8 mouse cellular contexts compared by ENCODE assay signal in genomic region chr4:43492821-43493185, GRCm38 (mm10). TPM values are rescaled to one million over a fixed set of nuclear protein-coding genes. Genes with fewer than 3 reads are reported as not detected.
A peak's percentile ranks its signal among the peaks of the same experiment; 100 is the strongest.
DNase-seq lines count a peak whose midpoint lies in the region; ATAC-seq lines count a peak whose summit lies in the region.

Gene Ccdc107, plus strand, starts transcription at chr4:43492900.

- peak; percentile 98 for ATAC-seq in forebrain, embryonic 14.5 days
- peak; percentile 97 for ATAC-seq in neural tube, embryonic 15.5 days (ENCODE audit: low FRiP score)

- H3K9me3 ChIP-seq in forebrain, embryonic 14.5 days (replicated peaks; ENCODE audit: control insufficient read depth, low read length) = no peaks in the 10 kb centered on the region
- H3K9me3 ChIP-seq in neural tube, embryonic 15.5 days (replicated peaks) = no peaks in the 10 kb centered on the region

- peak within 1 kb of the TSS; percentile 91 for H3K27ac ChIP-seq in forebrain, embryonic 14.5 days (ENCODE audit: low read depth, low read length)
- peak within 1 kb of the TSS; percentile 88 for H3K27ac ChIP-seq in neural tube, embryonic 15.5 days (replicated peaks)

- peaks cover 9% of the 10 kb centered on the region; the same call in 1 of the 2 replicates for H3K4me1 ChIP-seq in forebrain, embryonic 14.5 days (ENCODE audit: control insufficient read depth, insufficient read depth, low read length)
- H3K4me1 ChIP-seq in neural tube, embryonic 15.5 days = peaks cover 16% of the 10 kb centered on the region

- DNase-seq in ES-CJ7 (ENCODE audit: low read depth, low spot score) = peak; percentile 99
- peak; percentile 95 for DNase-seq in cerebellum, adult 11 months
- peak; percentile 99 for DNase-seq in forebrain, embryonic 14.5 days (ENCODE audit: low spot score)
- peak; percentile 87 to 92 for DNase-seq in heart, postnatal 14 days
- peak; percentile 95 for DNase-seq in layer of hippocampus, adult 11-12 months (ENCODE audit: low spot score)
- DNase-seq in lung, adult 18-20 months = peak; percentile 95 to 96
- peak; percentile 96 for DNase-seq in testis, postnatal 14 days (ENCODE audit: low spot score)

- H3K4me2 ChIP-seq in forebrain, embryonic 14.5 days (ENCODE audit: low read length) = peak within 1 kb of the TSS; percentile 69
- peak within 1 kb of the TSS; percentile 62 for H3K4me2 ChIP-seq in neural tube, embryonic 15.5 days

- no peaks in the 10 kb centered on the region for H3K27me3 ChIP-seq in forebrain, embryonic 14.5 days (replicated peaks; ENCODE audit: control insufficient read depth, insufficient read depth, low read length)
- H3K27me3 ChIP-seq in neural tube, embryonic 15.5 days (replicated peaks) = no peaks in the 10 kb centered on the region

- WGBS in forebrain, embryonic 14.5 days = 0% methylated on average over 25 of the region's 25 CpGs
- WGBS in neural tube, embryonic 15.5 days = under 1% methylated on average over 25 of the region's 25 CpGs

- H3K4me3 ChIP-seq in forebrain, embryonic 14.5 days (ENCODE audit: low read depth, low read length) = peak within 1 kb of the TSS; percentile 75
- H3K4me3 ChIP-seq in neural tube, embryonic 15.5 days (replicated peaks) = peak within 1 kb of the TSS; percentile 56

- peaks cover 13% of the 10 kb centered on the region for H3K36me3 ChIP-seq in forebrain, embryonic 14.5 days (ENCODE audit: control insufficient read depth, insufficient read depth, low read length)
- no peaks in the 10 kb centered on the region for H3K36me3 ChIP-seq in neural tube, embryonic 15.5 days

- intact Hi-C loops in heart, postnatal 14 days (cut with DNase I) = no loop called here

- H3K9ac ChIP-seq in forebrain, embryonic 14.5 days (ENCODE audit: low read length) = peak within 1 kb of the TSS; percentile 84
- H3K9ac ChIP-seq in neural tube, embryonic 15.5 days (replicated peaks) = peak within 1 kb of the TSS; percentile 70

RNA-seq across cellular contexts. Expression of gene Ccdc107, which starts in this region (rescaled TPM):
- 68.7 and 69.1 TPM in 2 replicates for polyA plus RNA-seq in forebrain, embryonic 14.5 days (2014; fragmentation: Nextera tagmentation; extraction: Ambion mirVana)
- 10 to 100 TPM; 25.9 to 27.1 TPM for total RNA-seq in heart, postnatal 14 days (2021)
- 88.9 and 89.8 TPM in 2 replicates for polyA plus RNA-seq in neural tube, embryonic 15.5 days (2015; fragmentation: Nextera tagmentation; extraction: Ambion mirVana)

Comparison
In these comparisons a context has a peak if more than half of its experiments do, and no peak if none do; other contexts are left out.
1. Peak in every context shown above with its lines: DNase-seq, ATAC-seq, H3K4me3 ChIP-seq and H3K27ac ChIP-seq.